Mouse (Mus musculus) layer of hippocampus, adult 8-10 months (tissue): ENCODE results near the gene Kmt5b. TPM values are rescaled to one million over a fixed set of nuclear protein-coding genes. Genes with fewer than 3 reads are reported as not detected.

Experiments
- DNase-seq, 2 experiments: peaks; one replicate each; pipeline ENCODE4 v3.0.0; 2022; ENCODE audit warnings: low spot score in 2 of 2
- total RNA-seq, 4 experiments: library from RNA; stranded (reverse); gene quantifications; 2 replicates each; pipeline ENCODE4 v1.2.4; 2022

The Kmt5b gene
- total RNA-seq, 4 experiments from 2014 or later, result 51.5 to 62.6 (median 60.4) TPM

- peak; percentile 73 to 81 for DNase-seq
Observed at GRCm38 (mm10) chr19:3767781-3768696, 818 bp downstream of the Kmt5b start.

GRCm38 (mm10) chr19:3768697-3769383 lies 1.6 kb downstream of the Kmt5b start:
- DNase-seq, result peak; percentile 86

- no peak for DNase-seq
Observed at GRCm38 (mm10) chr19:3769533-3769932, 2.3 kb downstream of the Kmt5b start.

- no peak for DNase-seq
Observed at GRCm38 (mm10) chr19:3774159-3774558, 6.9 kb downstream of the Kmt5b start.

GRCm38 (mm10) chr19:3778713-3779112 lies 11.5 kb downstream of the Kmt5b start:
- no peak for DNase-seq

- DNase-seq, result no peak
Observed at GRCm38 (mm10) chr19:3790077-3790476, 22.9 kb downstream of the Kmt5b start.

- no peak for DNase-seq
Observed at GRCm38 (mm10) chr19:3805526-3805925, 38.3 kb downstream of the Kmt5b start.

GRCm38 (mm10) chr19:3810536-3811233 lies 43.5 kb downstream of the Kmt5b start:
- no peak for DNase-seq

- DNase-seq, result no peak
Observed at GRCm38 (mm10) chr19:3814461-3814860, 47.2 kb downstream of the Kmt5b start.

- DNase-seq, result no peak
Observed at GRCm38 (mm10) chr19:3815824-3816223, 48.6 kb downstream of the Kmt5b start.

GRCm38 (mm10) chr19:3819080-3819479 lies 51.9 kb downstream of the Kmt5b start:
- no peak for DNase-seq

- DNase-seq, result no peak
Observed at GRCm38 (mm10) chr19:3819899-3820444, 52.8 kb downstream of the Kmt5b start.

GRCm38 (mm10) chr19:3825044-3825443 lies 57.8 kb downstream of the Kmt5b start:
- DNase-seq, result no peak

GRCm38 (mm10) chr19:3829863-3830262 lies 62.6 kb downstream of the Kmt5b start:
- DNase-seq, result no peak

GRCm38 (mm10) chr19:3831716-3832115 lies 64.5 kb downstream of the Kmt5b start:
- no peak for DNase-seq

GRCm38 (mm10) chr19:3832851-3833353 lies 65.7 kb downstream of the Kmt5b start:
- DNase-seq, result no peak

GRCm38 (mm10) chr19:3834301-3834700 lies 67.1 kb downstream of the Kmt5b start:
- no peak for DNase-seq

- DNase-seq, result no peak
Observed at GRCm38 (mm10) chr19:3836791-3837190, 69.6 kb downstream of the Kmt5b start.

GRCm38 (mm10) chr19:3838931-3839330 lies 71.7 kb downstream of the Kmt5b start:
- no peak for DNase-seq

- DNase-seq, result no peak
Observed at GRCm38 (mm10) chr19:3839686-3840085, 72.5 kb downstream of the Kmt5b start.

GRCm38 (mm10) chr19:3840214-3840651 lies 73.0 kb downstream of the Kmt5b start:
- DNase-seq, result no peak
